Mouse (Mus musculus) liver, postnatal 0 days (tissue): ENCODE measurements around the gene Krt16. TPM values are rescaled to one million over a fixed set of nuclear protein-coding genes. Genes with fewer than 3 reads are reported as not detected.
A peak's percentile ranks its signal among the peaks of the same experiment; 100 is the strongest.

ENCODE experiments used
- ATAC-seq: fragments of 200-750 bp; cut with Nextera tagmentation; 2 replicates; pipeline ENCODE4 v1.8.0; 2017; ENCODE audit warnings: mild to moderate bottlenecking, moderate library complexity
- DNase-seq: peaks from one replicate; pipeline ENCODE4 v3.0.0-alpha.2; 2016
- H3K27ac ChIP-seq: fragments of 300-500 bp; sonication (generic); 2 replicates; pipeline ENCODE4 v1.5.1; 2014; ENCODE audit warnings: antibody characterized with exemption, moderate library complexity, mild to moderate bottlenecking, low read depth
- H3K27me3 ChIP-seq: fragments of 300-500 bp; sonication (generic); 2 replicates; pipeline ENCODE4 v1.6.1; 2014; ENCODE audit warnings: low read length, control low read depth, mixed read lengths; ENCODE audit not compliant: insufficient read depth
- H3K36me3 ChIP-seq: fragments of 300-500 bp; sonication (generic); replicated peaks from 2 replicates; pipeline ENCODE4 v1.6.1; 2014; ENCODE audit warnings: mild to moderate bottlenecking, control low read depth, low read length, moderate library complexity, mixed read lengths; ENCODE audit not compliant: insufficient read depth
- H3K4me1 ChIP-seq: fragments of 300-500 bp; sonication (generic); 2 replicates; pipeline ENCODE4 v1.6.1; 2014; ENCODE audit warnings: antibody characterized with exemption, mild to moderate bottlenecking, control low read depth; ENCODE audit not compliant: insufficient read depth
- H3K4me2 ChIP-seq: fragments of 300-500 bp; sonication (generic); 2 replicates; pipeline ENCODE4 v1.6.1; 2014; ENCODE audit warnings: low read depth, mild to moderate bottlenecking, low read length, moderate library complexity, mixed read lengths
- H3K4me3 ChIP-seq: fragments of 300-500 bp; sonication (generic); 2 replicates; pipeline ENCODE4 v1.5.1; 2014; ENCODE audit warnings: low read depth, low read length
- H3K9ac ChIP-seq: fragments of 300-500 bp; sonication (generic); replicated peaks from 2 replicates; pipeline ENCODE4 v1.6.1; 2014; ENCODE audit warnings: mild to moderate bottlenecking, moderate library complexity
- H3K9me3 ChIP-seq: fragments of 300-500 bp; sonication (generic); 2 replicates; pipeline ENCODE4 v1.6.1; 2016; ENCODE audit warnings: mild to moderate bottlenecking, control low read depth, low read length, mixed read lengths
- CTCF ChIP-seq: sonication (generic); IDR thresholded peaks from 2 replicates; pipeline ENCODE4 v1.5.1; 2016; ENCODE audit warnings: antibody characterized with exemption, low read depth
- EP300 ChIP-seq: IDR thresholded peaks from 2 replicates; pipeline ENCODE4 v1.6.1; 2016; ENCODE audit warnings: antibody characterized with exemption, low read depth, mild to moderate bottlenecking
- WGBS: fragments of 180-500 bp; shearing (Covaris S2); extraction: QIAGEN DNeasy Blood & Tissue Kit; methylation state at CpG from one replicate; pipeline ENCODE4 v1.1.7; 2014; ENCODE audit not compliant: insufficient replicate concordance; 5-methylcytosine and 5-hydroxymethylcytosine counted together
- polyA plus RNA-seq: library from polyadenylated mRNA; unstranded; fragments of >200 nt; fragmentation: Nextera tagmentation; extraction: Ambion mirVana; gene quantifications from 2 replicates; pipeline ENCODE4 v1.2.1, GENCODE M21; 2015

Krt16 gene
- polyA plus RNA-seq, 1 experiment from 2014 or later: not detected

- Histone ChIP-seq H3K4me2 (no peak overlapping the region), H3K9ac (no peak overlapping the region)
- no peak for DNase-seq
Measured at GRCm38 (mm10) chr11:100287024-100287423, 38.3 kb upstream of the Krt16 start.

GRCm38 (mm10) chr11:100284988-100285387, 36.3 kb upstream of the Krt16 start:
- 75% methylated on average over 4 of the region's 4 CpGs for WGBS
- DNase-seq: no peak
- H3K27me3 ChIP-seq: no peaks in the 10 kb centered on the region
- no peak for TF ChIP-seq CTCF
- no peak for ATAC-seq
- H3K27ac ChIP-seq: no peak overlapping the region
- H3K36me3 ChIP-seq: no peaks in the 10 kb centered on the region
- H3K4me2 ChIP-seq: no peak overlapping the region
- no peaks in the 10 kb centered on the region for H3K9me3 ChIP-seq
- H3K9ac ChIP-seq: no peak overlapping the region
- no peak overlapping the region for H3K4me3 ChIP-seq
- H3K4me1 ChIP-seq: no peaks in the 10 kb centered on the region

More at GRCm38 (mm10) chr11:100287024-100287423, 38.3 kb upstream of the Krt16 start:
- 60% methylated on average over 10 of the region's 10 CpGs for WGBS
- no peak for ATAC-seq
- TF ChIP-seq CTCF (no peak), EP300 (no peak)
- Histone ChIP-seq H3K36me3 (no peaks in the 10 kb centered on the region), H3K27ac (no peak overlapping the region), H3K4me1 (no peaks in the 10 kb centered on the region), H3K4me3 (no peak overlapping the region), H3K27me3 (no peaks in the 10 kb centered on the region), H3K9me3 (no peaks in the 10 kb centered on the region)

- WGBS: 20% methylated on average over 10 of the region's 10 CpGs
- no peak overlapping the region for H3K9ac ChIP-seq
- peak; percentile 86 for DNase-seq
- peak; percentile 91 for TF ChIP-seq CTCF
- no peak for TF ChIP-seq EP300
- H3K4me3 ChIP-seq: no peak overlapping the region
- H3K4me2 ChIP-seq: no peak overlapping the region
- H3K9me3 ChIP-seq: no peaks in the 10 kb centered on the region
- no peaks in the 10 kb centered on the region for H3K27me3 ChIP-seq
- peak; percentile 56; the same call in 1 of the 2 replicates for ATAC-seq
- no peak overlapping the region for H3K27ac ChIP-seq
- no peaks in the 10 kb centered on the region for H3K36me3 ChIP-seq
- no peaks in the 10 kb centered on the region for H3K4me1 ChIP-seq
Measured at GRCm38 (mm10) chr11:100282549-100282948, 33.8 kb upstream of the Krt16 start.

GRCm38 (mm10) chr11:100281596-100282544, 33.2 kb upstream of the Krt16 start:
- Histone ChIP-seq H3K27me3 (no peaks in the 10 kb centered on the region), H3K4me2 (no peak overlapping the region), H3K36me3 (no peaks in the 10 kb centered on the region), H3K9ac (no peak overlapping the region), H3K4me3 (no peak overlapping the region), H3K9me3 (no peaks in the 10 kb centered on the region), H3K4me1 (no peaks in the 10 kb centered on the region), H3K27ac (no peak overlapping the region)
- ATAC-seq (peak; percentile 56; the same call in 1 of the 2 replicates), DNase-seq (peak; percentile 87)
- 21% methylated on average over 11 of the region's 11 CpGs for WGBS
- peak; percentile 98 for TF ChIP-seq CTCF
- TF ChIP-seq EP300: no peak

- no peaks in the 10 kb centered on the region for H3K27me3 ChIP-seq
- 55% methylated on average over 5 of the region's 5 CpGs for WGBS
Measured at GRCm38 (mm10) chr11:100278759-100279158, 30.1 kb upstream of the Krt16 start.

GRCm38 (mm10) chr11:100277726-100278480, 29.2 kb upstream of the Krt16 start:
- Histone ChIP-seq H3K4me2 (no peak overlapping the region), H3K9ac (no peak overlapping the region), H3K9me3 (no peaks in the 10 kb centered on the region), H3K4me3 (no peak overlapping the region), H3K36me3 (no peaks in the 10 kb centered on the region), H3K27me3 (no peaks in the 10 kb centered on the region), H3K27ac (no peak overlapping the region), H3K4me1 (no peaks in the 10 kb centered on the region)
- ATAC-seq (no peak), DNase-seq (no peak)
- no peak for TF ChIP-seq CTCF
- TF ChIP-seq EP300: no peak
- 48% methylated on average over 15 of the region's 15 CpGs for WGBS

More at GRCm38 (mm10) chr11:100278759-100279158, 30.1 kb upstream of the Krt16 start:
- Histone ChIP-seq H3K4me2 (no peak overlapping the region), H3K9me3 (no peaks in the 10 kb centered on the region), H3K4me1 (no peaks in the 10 kb centered on the region), H3K27ac (no peak overlapping the region), H3K9ac (no peak overlapping the region), H3K36me3 (no peaks in the 10 kb centered on the region), H3K4me3 (no peak overlapping the region)
- no peak for TF ChIP-seq EP300
- TF ChIP-seq CTCF: no peak
- no peak for DNase-seq
- ATAC-seq: no peak
